Mouse (Mus musculus) left cerebral cortex, adult 11 months (tissue): ENCODE data around the gene Pigq.

Source experiments
- DNase-seq: peaks from one replicate; pipeline ENCODE4 v3.0.0; 2022; ENCODE audit warnings: low spot score

The Pigq gene

DNA sequence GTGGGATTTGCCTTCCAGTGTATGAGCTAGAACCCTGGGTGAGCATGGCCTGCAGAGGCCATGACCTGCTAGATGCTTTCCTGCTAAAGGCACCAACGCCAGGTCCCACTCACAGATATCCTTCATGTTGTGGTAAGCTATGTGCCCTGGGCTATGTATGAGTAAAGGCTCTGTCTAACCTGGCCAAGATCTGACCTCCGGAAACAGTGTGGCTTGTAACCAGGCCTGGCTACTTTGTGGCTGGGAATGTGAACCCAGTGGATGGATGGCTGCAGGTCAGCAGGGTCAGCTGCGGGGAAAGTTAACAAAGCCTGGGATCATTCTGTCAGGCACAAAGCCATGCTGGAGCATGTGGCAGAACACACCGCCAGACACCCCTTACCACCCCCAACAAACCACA lies 63.0 kb downstream of the Pigq start:
- no peak for DNase-seq

GRCm38 (mm10) chr17:25880913-25881641 lies 63.7 kb downstream of the Pigq start:
- no peak for DNase-seq

GRCm38 (mm10) chr17:25880196-25880910 lies 64.4 kb downstream of the Pigq start, which contains the start of gene Wfikkn1:
Gene Wfikkn1 (minus strand): TSS chr17:25880858.
- no peak for DNase-seq

- no peak for DNase-seq
Measured at GRCm38 (mm10) chr17:25879750-25880149, 65.0 kb downstream of the Pigq start.

GRCm38 (mm10) chr17:25879261-25879660 lies 65.5 kb downstream of the Pigq start:
- DNase-seq, result no peak

GRCm38 (mm10) chr17:25878611-25879180 lies 66.0 kb downstream of the Pigq start:
- no peak for DNase-seq

- no peak for DNase-seq
Measured at GRCm38 (mm10) chr17:25877741-25878610, 66.8 kb downstream of the Pigq start.

- DNase-seq, result no peak
Measured at GRCm38 (mm10) chr17:25877025-25877424, 67.7 kb downstream of the Pigq start.
